Mouse (Mus musculus): ENCODE data around the gene Tmem242. TPM values are rescaled to one million over a fixed set of nuclear protein-coding genes. Genes with fewer than 3 reads are reported as not detected.

The Tmem242 gene
- polyA plus RNA-seq, 1 experiment from 2014 or later: 100 TPM

GRCm38 (mm10) chr17:5424156-5424555 lies 15.9 kb downstream of the Tmem242 start:
- Histone ChIP-seq H3K27me3 (replicated peaks; ENCODE audit: control insufficient read depth, insufficient read depth, low read length) (no peaks in the 10 kb centered on the region), H3K9ac (ENCODE audit: low read depth, low read length) (no peak overlapping the region), H3K36me3 (ENCODE audit: control insufficient read depth, insufficient read depth, low read length) (no peaks in the 10 kb centered on the region), H3K4me1 (replicated peaks; ENCODE audit: control insufficient read depth, insufficient read depth, low read length) (peaks cover 25% of the 10 kb centered on the region), H3K9me3 (ENCODE audit: control insufficient read depth, low read length) (no peaks in the 10 kb centered on the region), H3K27ac (ENCODE audit: low read depth, low read length) (no peak overlapping the region), H3K4me2 (no peak overlapping the region), H3K4me3 (ENCODE audit: low read depth, low read length) (no peak overlapping the region)
- ATAC-seq (replicated peaks; ENCODE audit: low FRiP score) (no peak), DNase-seq (ENCODE audit: low spot score) (no peak)
- WGBS: 85% methylated on average over 8 of the region's 8 CpGs

GRCm38 (mm10) chr17:5421835-5422234 lies 18.2 kb downstream of the Tmem242 start:
- no peak overlapping the region for H3K4me2 ChIP-seq
- no peak for DNase-seq (ENCODE audit: low spot score)
- 48% methylated on average over 4 of the region's 4 CpGs for WGBS
- H3K4me1 ChIP-seq (replicated peaks; ENCODE audit: control insufficient read depth, insufficient read depth, low read length): peaks cover 25% of the 10 kb centered on the region
- no peak overlapping the region for H3K27ac ChIP-seq (ENCODE audit: low read depth, low read length)
- no peak overlapping the region for H3K4me3 ChIP-seq (ENCODE audit: low read depth, low read length)
- no peak overlapping the region for H3K9ac ChIP-seq (ENCODE audit: low read depth, low read length)
- H3K9me3 ChIP-seq (ENCODE audit: control insufficient read depth, low read length): no peaks in the 10 kb centered on the region
- ATAC-seq (replicated peaks; ENCODE audit: low FRiP score): peak; percentile 63; the same call in 1 of the 2 replicates
- H3K27me3 ChIP-seq (replicated peaks; ENCODE audit: control insufficient read depth, insufficient read depth, low read length): no peaks in the 10 kb centered on the region
- H3K36me3 ChIP-seq (ENCODE audit: control insufficient read depth, insufficient read depth, low read length): peaks cover 13% of the 10 kb centered on the region

DNA sequence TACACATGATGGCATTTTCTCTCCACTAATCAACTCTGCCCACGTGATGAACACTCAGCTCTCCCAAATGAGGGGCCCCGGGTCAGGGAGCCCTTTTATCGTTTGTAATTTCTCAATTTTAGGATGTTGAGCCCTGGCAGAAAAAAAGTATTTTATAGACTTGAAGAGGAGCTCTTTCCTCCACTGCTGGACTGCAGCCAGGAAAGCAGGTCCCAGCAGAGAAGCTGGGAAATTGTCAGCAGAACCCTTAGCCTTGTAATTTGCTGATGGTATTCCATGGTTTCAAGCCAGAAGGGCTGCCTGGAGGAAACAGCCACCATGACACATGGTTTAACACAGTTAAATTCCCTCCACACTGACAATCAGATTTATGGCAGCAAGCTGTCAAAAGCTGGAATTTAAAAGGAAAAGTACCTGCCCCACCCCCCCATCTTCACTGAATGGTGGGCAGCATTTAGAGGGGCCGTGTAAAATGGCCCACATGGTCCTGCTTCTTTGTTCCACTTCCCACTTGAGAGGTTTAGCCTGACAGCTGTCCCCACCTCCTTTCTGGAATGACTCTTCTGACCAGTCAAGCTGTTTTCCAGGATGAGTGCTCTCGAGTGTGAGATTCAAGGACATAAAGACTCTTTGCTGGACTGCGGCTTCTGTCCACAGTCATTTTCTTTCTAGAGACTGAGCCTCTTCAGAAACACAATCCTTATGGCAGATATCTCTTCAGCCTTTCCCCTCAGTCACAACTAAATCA lies 20.1 kb downstream of the Tmem242 start:
- Histone ChIP-seq H3K4me1 (replicated peaks; ENCODE audit: control insufficient read depth, insufficient read depth, low read length) (peaks cover 19% of the 10 kb centered on the region), H3K27me3 (replicated peaks; ENCODE audit: control insufficient read depth, insufficient read depth, low read length) (no peaks in the 10 kb centered on the region), H3K9ac (ENCODE audit: low read depth, low read length) (no peak overlapping the region), H3K9me3 (ENCODE audit: control insufficient read depth, low read length) (no peaks in the 10 kb centered on the region), H3K4me3 (ENCODE audit: low read depth, low read length) (no peak overlapping the region), H3K27ac (ENCODE audit: low read depth, low read length) (no peak overlapping the region), H3K36me3 (ENCODE audit: control insufficient read depth, insufficient read depth, low read length) (peaks cover 13% of the 10 kb centered on the region), H3K4me2 (no peak overlapping the region)
- WGBS: 87% methylated on average over 6 of the region's 6 CpGs
- no peak for DNase-seq (ENCODE audit: low spot score)
- ATAC-seq (replicated peaks; ENCODE audit: low FRiP score): no peak

DNA sequence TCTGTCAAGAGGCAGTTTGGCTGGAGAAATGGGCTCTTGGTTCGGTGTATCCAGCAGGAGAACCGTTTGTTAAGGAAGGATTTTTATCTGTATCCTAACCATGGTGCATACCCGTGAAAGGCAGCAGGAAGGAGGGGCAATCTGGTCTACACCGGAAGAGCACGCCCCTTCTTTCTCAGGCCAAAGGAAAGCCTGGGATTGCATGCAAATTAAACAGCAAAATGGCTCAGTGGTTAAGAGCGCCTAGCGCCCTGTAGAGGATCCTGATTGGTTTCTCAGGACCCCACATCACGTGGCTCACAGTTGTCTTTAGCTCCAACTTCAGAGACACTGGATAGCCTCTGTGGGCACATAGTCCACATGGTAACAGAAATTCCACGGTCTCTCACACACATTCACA lies 21.0 kb downstream of the Tmem242 start:
- WGBS: 82% methylated on average over 9 of the region's 9 CpGs
- ATAC-seq (replicated peaks; ENCODE audit: low FRiP score) (no peak), DNase-seq (ENCODE audit: low spot score) (no peak)
- H3K36me3 ChIP-seq (ENCODE audit: control insufficient read depth, insufficient read depth, low read length): peaks cover 13% of the 10 kb centered on the region
- H3K4me1 ChIP-seq (replicated peaks; ENCODE audit: control insufficient read depth, insufficient read depth, low read length): peaks cover 14% of the 10 kb centered on the region
- H3K9me3 ChIP-seq (ENCODE audit: control insufficient read depth, low read length): no peaks in the 10 kb centered on the region
- H3K9ac ChIP-seq (ENCODE audit: low read depth, low read length): no peak overlapping the region
- no peak overlapping the region for H3K4me2 ChIP-seq
- H3K27me3 ChIP-seq (replicated peaks; ENCODE audit: control insufficient read depth, insufficient read depth, low read length): no peaks in the 10 kb centered on the region
- H3K4me3 ChIP-seq (ENCODE audit: low read depth, low read length): no peak overlapping the region
- H3K27ac ChIP-seq (ENCODE audit: low read depth, low read length): no peak overlapping the region

DNA sequence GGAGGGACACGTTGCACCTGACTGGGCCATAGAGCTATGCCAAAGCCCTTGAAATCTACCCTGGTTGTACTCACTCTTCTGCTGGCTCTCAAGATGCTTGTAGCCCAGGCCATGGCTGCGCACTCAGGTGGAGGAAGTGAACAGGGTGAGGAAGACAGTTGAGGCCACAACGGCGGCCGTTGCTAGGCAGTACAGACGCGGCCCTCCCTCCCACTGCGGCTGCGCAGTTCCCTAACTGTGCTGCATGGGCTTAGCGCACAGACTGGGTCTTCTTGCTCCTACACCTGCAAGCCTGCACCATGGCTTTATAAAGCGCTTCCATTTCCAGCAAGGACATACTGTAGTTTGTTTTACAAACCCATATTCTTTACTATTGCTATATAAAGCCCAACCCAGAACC lies 21.5 kb downstream of the Tmem242 start, which contains the start of gene Ldhal6b:
Gene Ldhal6b, minus strand, starts transcription at position 223 of the 400 bp plus-strand sequence.
- no peak for DNase-seq (ENCODE audit: low spot score)
- WGBS: 91% methylated on average over 11 of the region's 11 CpGs
- H3K9me3 ChIP-seq (ENCODE audit: control insufficient read depth, low read length): no peaks in the 10 kb centered on the region

GRCm38 (mm10) chr17:5416518-5416917 lies 23.5 kb downstream of the Tmem242 start:
- 88% methylated on average over 3 of the region's 3 CpGs for WGBS

More for the DNA sequence above, 21.5 kb downstream of the Tmem242 start, which contains the start of gene Ldhal6b:
- Histone ChIP-seq H3K4me2 (no peak within 1 kb of the TSS), H3K4me3 (ENCODE audit: low read depth, low read length) (no peak within 1 kb of the TSS), H3K27me3 (replicated peaks; ENCODE audit: control insufficient read depth, insufficient read depth, low read length) (no peaks in the 10 kb centered on the region), H3K27ac (ENCODE audit: low read depth, low read length) (no peak within 1 kb of the TSS), H3K9ac (ENCODE audit: low read depth, low read length) (no peak within 1 kb of the TSS), H3K36me3 (ENCODE audit: control insufficient read depth, insufficient read depth, low read length) (peaks cover 13% of the 10 kb centered on the region), H3K4me1 (replicated peaks; ENCODE audit: control insufficient read depth, insufficient read depth, low read length) (peaks cover 10% of the 10 kb centered on the region)
- ATAC-seq (replicated peaks; ENCODE audit: low FRiP score): no peak

GRCm38 (mm10) chr17:5414041-5414440 lies 26.0 kb downstream of the Tmem242 start:
- Histone ChIP-seq H3K4me1 (replicated peaks; ENCODE audit: control insufficient read depth, insufficient read depth, low read length) (no peaks in the 10 kb centered on the region; the same call in none of the 2 replicates), H3K4me3 (ENCODE audit: low read depth, low read length) (no peak overlapping the region), H3K27ac (ENCODE audit: low read depth, low read length) (0 out of 2 replicates have a peak overlapping the region, but pooled peaks have one; percentile 10), H3K27me3 (replicated peaks; ENCODE audit: control insufficient read depth, insufficient read depth, low read length) (no peaks in the 10 kb centered on the region), H3K4me2 (no peak overlapping the region), H3K36me3 (ENCODE audit: control insufficient read depth, insufficient read depth, low read length) (peaks cover 13% of the 10 kb centered on the region), H3K9me3 (ENCODE audit: control insufficient read depth, low read length) (no peaks in the 10 kb centered on the region), H3K9ac (ENCODE audit: low read depth, low read length) (no peak overlapping the region)
- 82% methylated on average over 3 of the region's 3 CpGs for WGBS
- DNase-seq (ENCODE audit: low spot score): no peak
- no peak for ATAC-seq (replicated peaks; ENCODE audit: low FRiP score)

More at GRCm38 (mm10) chr17:5416518-5416917, 23.5 kb downstream of the Tmem242 start:
- H3K9ac ChIP-seq (ENCODE audit: low read depth, low read length): no peak overlapping the region
- no peak overlapping the region for H3K4me3 ChIP-seq (ENCODE audit: low read depth, low read length)
- H3K36me3 ChIP-seq (ENCODE audit: control insufficient read depth, insufficient read depth, low read length): peaks cover 13% of the 10 kb centered on the region
- no peaks in the 10 kb centered on the region; the same call in none of the 2 replicates for H3K4me1 ChIP-seq (replicated peaks; ENCODE audit: control insufficient read depth, insufficient read depth, low read length)
- H3K27me3 ChIP-seq (replicated peaks; ENCODE audit: control insufficient read depth, insufficient read depth, low read length): no peaks in the 10 kb centered on the region
- no peaks in the 10 kb centered on the region for H3K9me3 ChIP-seq (ENCODE audit: control insufficient read depth, low read length)
- ATAC-seq (replicated peaks; ENCODE audit: low FRiP score) (no peak), DNase-seq (ENCODE audit: low spot score) (no peak)
- H3K27ac ChIP-seq (ENCODE audit: low read depth, low read length): no peak overlapping the region
- H3K4me2 ChIP-seq: no peak overlapping the region

DNA sequence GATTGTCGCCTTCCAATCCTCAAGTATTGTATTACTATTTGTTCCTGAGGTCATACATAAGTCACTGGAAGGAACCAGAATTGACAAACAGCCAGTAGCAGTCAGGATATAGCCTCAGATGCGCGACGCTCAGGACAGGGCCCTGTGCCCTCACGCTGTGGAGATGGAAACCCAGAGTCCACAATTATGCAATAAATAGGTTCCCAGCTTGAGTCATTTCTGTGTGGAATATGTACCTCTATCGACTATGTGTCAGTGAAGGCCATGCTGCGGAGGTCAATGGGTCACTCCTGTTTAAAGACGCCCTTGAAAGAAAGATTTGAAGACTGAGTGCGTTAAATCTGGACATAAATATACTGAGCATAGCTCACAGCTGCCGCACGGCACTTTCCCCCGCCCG lies 26.7 kb downstream of the Tmem242 start:
- Histone ChIP-seq H3K4me1 (replicated peaks; ENCODE audit: control insufficient read depth, insufficient read depth, low read length) (no peaks in the 10 kb centered on the region; the same call in none of the 2 replicates), H3K27ac (ENCODE audit: low read depth, low read length) (peak overlapping the region; percentile 10; the same call in 1 of the 2 replicates), H3K9me3 (ENCODE audit: control insufficient read depth, low read length) (no peaks in the 10 kb centered on the region), H3K4me2 (no peak overlapping the region), H3K4me3 (ENCODE audit: low read depth, low read length) (no peak overlapping the region), H3K36me3 (ENCODE audit: control insufficient read depth, insufficient read depth, low read length) (peaks cover 10% of the 10 kb centered on the region), H3K9ac (ENCODE audit: low read depth, low read length) (no peak overlapping the region), H3K27me3 (replicated peaks; ENCODE audit: control insufficient read depth, insufficient read depth, low read length) (no peaks in the 10 kb centered on the region)
- WGBS: 83% methylated on average over 13 of the region's 13 CpGs
- peak; percentile 35; the same call in 1 of the 2 replicates for ATAC-seq (replicated peaks; ENCODE audit: low FRiP score)
- DNase-seq (ENCODE audit: low spot score): no peak

- ATAC-seq (replicated peaks; ENCODE audit: low FRiP score): 0 out of 2 replicates have a peak, but pooled peaks have one; percentile 26
- H3K27ac ChIP-seq (ENCODE audit: low read depth, low read length): no peak overlapping the region
- no peak for DNase-seq (ENCODE audit: low spot score)
Observed at GRCm38 (mm10) chr17:5412740-5413139, 27.3 kb downstream of the Tmem242 start.

More at GRCm38 (mm10) chr17:5412740-5413139, 27.3 kb downstream of the Tmem242 start:
- no peak overlapping the region for H3K9ac ChIP-seq (ENCODE audit: low read depth, low read length)
- H3K9me3 ChIP-seq (ENCODE audit: control insufficient read depth, low read length): no peaks in the 10 kb centered on the region
- H3K4me2 ChIP-seq: no peak overlapping the region
- WGBS: 84% methylated on average over 7 of the region's 7 CpGs
- H3K4me1 ChIP-seq (replicated peaks; ENCODE audit: control insufficient read depth, insufficient read depth, low read length): no peaks in the 10 kb centered on the region; the same call in none of the 2 replicates
- H3K27me3 ChIP-seq (replicated peaks; ENCODE audit: control insufficient read depth, insufficient read depth, low read length): no peaks in the 10 kb centered on the region
- H3K36me3 ChIP-seq (ENCODE audit: control insufficient read depth, insufficient read depth, low read length): peaks cover 4% of the 10 kb centered on the region
- H3K4me3 ChIP-seq (ENCODE audit: low read depth, low read length): no peak overlapping the region
